Mouse (Mus musculus) lung, adult 2 months (tissue): Measurements from ENCODE around the gene Nepro. TPM values are rescaled to one million over a fixed set of nuclear protein-coding genes. Genes with fewer than 3 reads are reported as not detected.

Experiments used
- DNase-seq: peaks from one replicate; pipeline ENCODE4 v3.0.0; 2022
- H3K4me1 ChIP-seq: fragments of 200-500 bp; 2 replicates; pipeline ENCODE4 v1.6.1; 2011; ENCODE audit warnings: low read length; ENCODE audit not compliant: control insufficient read depth, insufficient read depth
- H3K4me3 ChIP-seq: fragments of 200-500 bp; replicated peaks from 2 replicates; pipeline ENCODE3; 2011; ENCODE audit warnings: low read depth, mild to moderate bottlenecking, control low read depth, low read length; ENCODE audit errors: extremely low read depth
- CTCF ChIP-seq: fragments of 200-500 bp; IDR thresholded peaks from 2 replicates; pipeline ENCODE4 v1.5.1; 2011; ENCODE audit warnings: mild to moderate bottlenecking, low read length, control low read depth; ENCODE audit not compliant: insufficient read depth
- POLR2A ChIP-seq: fragments of 200-500 bp; IDR thresholded peaks from 2 replicates; pipeline ENCODE4 v1.6.1; 2011; ENCODE audit warnings: low read depth, mild to moderate bottlenecking, control low read depth, low read length, borderline replicate concordance; ENCODE audit errors: extremely low read depth
- WGBS: fragments of 180-500 bp; shearing (Covaris S2); methylation state at CpG from one replicate; pipeline ENCODE4 v1.1.7; 2018; 5-methylcytosine and 5-hydroxymethylcytosine counted together
- polyA plus RNA-seq: library from polyadenylated mRNA; depleted of rRNA; stranded (reverse); fragments of >200 nt; gene quantifications from 2 replicates; pipeline ENCODE4 v1.2.3, GENCODE M21; 2012

The Nepro gene
- polyA plus RNA-seq, 1 experiment, result 3.1 TPM

- TF ChIP-seq CTCF, result no peak
- no peak for TF ChIP-seq POLR2A
Observed at GRCm38 (mm10) chr16:44701155-44701554, 22.9 kb upstream of the Nepro start.

DNA sequence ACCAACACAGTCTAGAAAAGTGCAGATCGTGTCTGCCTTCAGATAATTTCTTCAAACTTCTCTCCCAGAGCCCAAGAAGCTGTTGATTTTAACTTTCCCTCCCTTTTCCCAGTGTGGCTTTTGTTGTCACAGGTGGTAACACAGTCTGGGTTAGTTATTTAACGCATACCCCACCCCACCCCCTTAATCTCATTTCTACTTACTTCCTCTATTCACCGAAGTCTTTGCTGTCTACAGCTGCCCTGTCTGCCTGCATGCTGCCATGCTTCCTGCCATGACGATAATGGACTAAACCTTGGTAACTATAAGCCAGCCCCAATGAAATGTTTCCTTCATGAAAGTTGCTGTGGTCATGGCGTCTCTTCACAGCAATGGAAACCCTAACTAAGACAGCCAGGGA lies 21.8 kb upstream of the Nepro start:
- WGBS, result 49% methylated on average over 5 of the region's 5 CpGs
- no peak for TF ChIP-seq CTCF
- TF ChIP-seq POLR2A, result no peak
- Histone ChIP-seq H3K4me3 (no peak overlapping the region), H3K4me1 (no peaks in the 10 kb centered on the region; the same call in 1 of the 2 replicates)
- no peak for DNase-seq

More at GRCm38 (mm10) chr16:44701155-44701554, 22.9 kb upstream of the Nepro start:
- DNase-seq, result no peak
- WGBS, result 80% methylated on average over 3 of the region's 3 CpGs
- no peak overlapping the region for H3K4me3 ChIP-seq
- peaks cover 3% of the 10 kb centered on the region; the same call in 1 of the 2 replicates for H3K4me1 ChIP-seq

DNA sequence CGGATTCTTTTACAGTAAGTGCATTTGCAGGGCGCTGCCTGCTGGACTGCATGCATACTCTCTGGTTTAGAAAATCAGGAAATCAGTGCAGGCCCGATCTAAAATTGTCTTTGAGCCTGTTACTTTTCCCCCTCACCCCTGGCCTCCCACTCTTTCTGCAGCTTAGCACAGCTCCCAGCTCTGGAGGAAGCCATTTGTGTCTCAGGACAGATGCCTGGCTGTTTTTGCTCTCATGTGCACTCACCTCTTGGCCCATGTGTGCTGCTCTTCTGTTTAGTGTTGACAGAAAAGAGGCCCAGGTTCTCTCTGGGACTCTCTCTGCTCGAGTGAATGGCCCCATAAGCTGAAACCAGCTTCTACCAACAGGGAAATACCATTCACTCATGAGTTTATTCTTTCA lies 20.6 kb upstream of the Nepro start:
- 44% methylated on average over 4 of the region's 4 CpGs for WGBS
- H3K4me1 ChIP-seq, result no peaks in the 10 kb centered on the region; the same call in 1 of the 2 replicates
- DNase-seq, result no peak
- H3K4me3 ChIP-seq, result no peak overlapping the region
- no peak for TF ChIP-seq CTCF

GRCm38 (mm10) chr16:44716305-44717140 lies 7.6 kb upstream of the Nepro start:
- no peak overlapping the region for H3K4me3 ChIP-seq
- no peaks in the 10 kb centered on the region for H3K4me1 ChIP-seq
- DNase-seq, result no peak
- TF ChIP-seq CTCF (no peak), POLR2A (no peak)
- WGBS, result 39% methylated on average over 10 of the region's 10 CpGs

GRCm38 (mm10) chr16:44717141-44717634 lies 6.9 kb upstream of the Nepro start:
- WGBS, result 80% methylated on average over 2 of the region's 2 CpGs
- no peak for DNase-seq
- TF ChIP-seq POLR2A (no peak), CTCF (no peak)
- Histone ChIP-seq H3K4me3 (no peak overlapping the region), H3K4me1 (no peaks in the 10 kb centered on the region)

- TF ChIP-seq POLR2A (no peak), CTCF (0 out of 2 replicates have a peak, but pooled peaks have one; percentile 2)
- 83% methylated on average over 2 of the region's 2 CpGs for WGBS
- no peak overlapping the region for H3K4me3 ChIP-seq
- no peak for DNase-seq
- no peaks in the 10 kb centered on the region for H3K4me1 ChIP-seq
Observed at GRCm38 (mm10) chr16:44717838-44718237, 6.3 kb upstream of the Nepro start.

- DNase-seq, result no peak
- Histone ChIP-seq H3K4me3 (no peak overlapping the region), H3K4me1 (peaks cover 4% of the 10 kb centered on the region)
- WGBS, result 47% methylated on average over 7 of the region's 7 CpGs
- TF ChIP-seq CTCF, result no peak
- no peak for TF ChIP-seq POLR2A
Observed at GRCm38 (mm10) chr16:44719349-44719748, 4.8 kb upstream of the Nepro start.

DNA sequence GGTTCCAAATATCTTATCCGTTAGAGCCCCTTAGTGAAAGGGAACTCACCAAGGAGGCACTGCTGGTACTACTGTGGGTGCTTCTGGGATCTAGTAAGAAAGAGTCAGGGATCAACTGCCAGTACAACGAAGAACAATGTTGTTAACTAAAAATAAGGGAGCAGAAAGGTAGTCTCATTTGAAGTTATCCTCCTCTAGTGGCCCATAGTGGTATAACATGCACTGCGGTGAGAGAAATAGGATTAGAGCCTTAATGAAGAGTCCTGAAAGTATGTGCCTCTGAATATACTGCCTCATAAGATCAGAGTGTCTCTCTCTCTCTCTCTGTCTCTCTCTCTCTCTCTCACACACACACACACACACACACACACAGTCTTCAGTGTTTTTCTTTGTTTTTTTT lies 3.6 kb upstream of the Nepro start:
- Histone ChIP-seq H3K4me3 (no peak overlapping the region), H3K4me1 (peaks cover 7% of the 10 kb centered on the region)
- TF ChIP-seq POLR2A (no peak), CTCF (0 out of 2 replicates have a peak, but pooled peaks have one; percentile 4)
- WGBS, result 78% methylated on average over 3 of the region's 3 CpGs
- no peak for DNase-seq

- DNase-seq, result no peak
- H3K4me3 ChIP-seq, result no peak overlapping the region
- WGBS, result 61% methylated on average over 2 of the region's 2 CpGs
- peaks cover 9% of the 10 kb centered on the region for H3K4me1 ChIP-seq
- TF ChIP-seq CTCF, result no peak
- TF ChIP-seq POLR2A, result no peak
Observed at GRCm38 (mm10) chr16:44722666-44723065, 1.4 kb upstream of the Nepro start.

DNA sequence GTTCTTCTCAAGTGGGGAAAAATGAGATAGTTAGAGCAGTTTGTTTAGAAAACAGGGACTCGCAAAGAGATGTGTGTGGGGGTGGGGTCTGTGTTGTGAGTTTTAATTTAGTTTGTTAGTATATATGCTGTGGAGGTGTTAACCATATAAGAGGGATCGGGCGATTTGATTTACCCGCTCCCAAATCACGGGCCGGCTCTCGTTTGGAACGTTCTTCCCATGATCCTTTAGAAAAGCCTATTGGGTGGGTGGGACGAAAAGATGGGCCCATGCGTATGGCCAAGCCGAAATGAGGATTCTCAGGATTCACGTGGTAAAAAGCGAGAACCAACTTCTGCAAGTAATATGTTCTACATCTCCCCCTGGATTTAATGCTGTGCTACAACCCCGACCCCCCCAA lies 746 bp downstream of the Nepro start:
- under 1% methylated on average over 14 of the region's 14 CpGs for WGBS
- Histone ChIP-seq H3K4me3 (peak overlapping the region; percentile 96), H3K4me1 (peaks cover 9% of the 10 kb centered on the region)
- no peak for DNase-seq
- TF ChIP-seq POLR2A (no peak), CTCF (no peak)
